Mouse (Mus musculus) neural tube, embryonic 15.5 days (tissue): ENCODE measurements around the gene Nppc. TPM values are rescaled to one million over a fixed set of nuclear protein-coding genes. Genes with fewer than 3 reads are reported as not detected.
A peak's percentile ranks its signal among the peaks of the same experiment; 100 is the strongest.

Experiments
- ATAC-seq: fragments of 200-750 bp; cut with Nextera tagmentation; 2 replicates; pipeline ENCODE4 v1.8.0; 2017; ENCODE audit warnings: mild to moderate bottlenecking, moderate TSS enrichment, moderate library complexity; ENCODE audit not compliant: low FRiP score
- H3K27ac ChIP-seq: fragments of 300-500 bp; sonication (generic); replicated peaks from 2 replicates; pipeline ENCODE4 v1.5.1; 2015; ENCODE audit warnings: mild to moderate bottlenecking, inconsistent platforms
- H3K27me3 ChIP-seq: fragments of 300-500 bp; sonication (generic); replicated peaks from 2 replicates; pipeline ENCODE4 v1.6.1; 2015; ENCODE audit warnings: inconsistent platforms
- H3K36me3 ChIP-seq: fragments of 300-500 bp; sonication (generic); 2 replicates; pipeline ENCODE4 v1.6.1; 2015; ENCODE audit warnings: inconsistent platforms
- H3K4me1 ChIP-seq: fragments of 300-500 bp; sonication (generic); 2 replicates; pipeline ENCODE4 v1.6.1; 2015; ENCODE audit warnings: inconsistent platforms
- H3K4me2 ChIP-seq: fragments of 300-500 bp; sonication (generic); 2 replicates; pipeline ENCODE4 v1.6.1; 2015; ENCODE audit warnings: inconsistent platforms, mild to moderate bottlenecking, moderate library complexity
- H3K4me3 ChIP-seq: fragments of 300-500 bp; sonication (generic); replicated peaks from 2 replicates; pipeline ENCODE4 v1.5.1; 2015; ENCODE audit warnings: mild to moderate bottlenecking, inconsistent platforms
- H3K9ac ChIP-seq: fragments of 300-500 bp; sonication (generic); replicated peaks from 2 replicates; pipeline ENCODE4 v1.6.1; 2015; ENCODE audit warnings: mild to moderate bottlenecking, inconsistent platforms
- H3K9me3 ChIP-seq: fragments of 300-500 bp; sonication (generic); replicated peaks from 2 replicates; pipeline ENCODE4 v1.6.1; 2016; ENCODE audit warnings: inconsistent platforms
- WGBS: fragments of 180-500 bp; shearing (Covaris S2); methylation state at CpG from one replicate; pipeline ENCODE4 v1.1.7; 2015; ENCODE audit warnings: mixed read lengths; 5-methylcytosine and 5-hydroxymethylcytosine counted together
- polyA plus RNA-seq: library from polyadenylated mRNA; unstranded; fragments of >200 nt; fragmentation: Nextera tagmentation; extraction: Ambion mirVana; gene quantifications from 2 replicates; pipeline ENCODE4 v1.2.1, GENCODE M21; 2015

Nppc gene
- polyA plus RNA-seq, 1 experiment from 2014 or later, result 28.0 TPM

DNA sequence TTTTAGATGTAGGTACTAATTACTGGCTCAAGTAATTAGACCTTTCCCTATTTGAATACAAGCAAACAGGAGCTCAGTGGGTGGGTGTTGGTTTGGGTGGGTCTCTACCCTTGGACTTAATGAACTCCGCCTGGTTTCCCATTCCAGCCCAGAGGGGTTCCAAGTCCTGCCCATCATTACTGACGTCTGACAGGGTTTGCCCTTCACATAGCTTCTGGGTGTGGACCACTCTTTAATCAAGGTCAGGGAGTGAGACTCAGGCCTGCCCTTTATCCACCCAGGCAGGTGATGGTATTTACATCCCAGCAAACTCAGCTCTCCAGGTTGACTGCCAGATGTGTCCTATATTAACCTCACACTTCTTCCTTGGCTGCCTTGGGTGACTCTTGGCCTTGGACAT is 22.9 kb downstream of the Nppc start:
- Histone ChIP-seq H3K27me3 (no peaks in the 10 kb centered on the region), H3K27ac (no peak overlapping the region), H3K36me3 (no peaks in the 10 kb centered on the region), H3K4me3 (no peak overlapping the region), H3K9ac (no peak overlapping the region), H3K9me3 (no peaks in the 10 kb centered on the region), H3K4me2 (no peak overlapping the region), H3K4me1 (no peaks in the 10 kb centered on the region)
- WGBS, result 48% methylated on average over 2 of the region's 2 CpGs
- ATAC-seq, result no peak

DNA sequence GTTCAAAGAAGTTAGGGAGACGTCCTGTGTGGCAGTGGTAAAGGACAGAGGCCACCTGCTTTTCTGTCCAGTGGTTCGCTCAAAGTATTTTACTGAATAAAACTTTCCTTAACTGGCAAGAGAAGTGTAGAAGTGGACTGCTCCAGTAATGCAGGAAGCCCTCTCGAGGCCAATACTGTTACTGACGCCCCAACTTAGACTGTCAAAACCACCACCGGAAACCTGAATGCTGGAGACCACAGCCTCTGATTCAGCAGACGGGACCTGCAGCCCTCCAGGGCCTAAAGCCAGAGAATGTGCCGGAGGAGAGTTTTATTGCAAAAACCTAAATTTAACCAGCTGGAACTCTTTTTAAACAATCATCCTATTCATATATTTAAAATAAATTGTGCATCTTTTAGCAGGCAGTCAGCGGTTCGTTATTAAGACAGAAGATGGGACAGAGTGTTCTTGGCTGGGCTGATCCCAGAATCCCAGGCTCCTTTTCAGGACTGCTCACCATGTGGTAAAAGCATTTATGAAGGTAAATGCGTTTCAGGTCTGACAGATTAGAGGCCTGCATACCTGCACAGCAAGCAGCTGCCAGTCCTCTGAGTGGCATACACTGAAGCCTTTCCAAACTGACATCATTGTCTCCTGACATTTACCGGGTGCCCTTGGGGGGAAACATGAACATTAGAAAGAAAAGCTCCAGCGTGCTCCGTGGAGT is 27.1 kb downstream of the Nppc start:
- WGBS, result 65% methylated on average over 13 of the region's 13 CpGs

DNA sequence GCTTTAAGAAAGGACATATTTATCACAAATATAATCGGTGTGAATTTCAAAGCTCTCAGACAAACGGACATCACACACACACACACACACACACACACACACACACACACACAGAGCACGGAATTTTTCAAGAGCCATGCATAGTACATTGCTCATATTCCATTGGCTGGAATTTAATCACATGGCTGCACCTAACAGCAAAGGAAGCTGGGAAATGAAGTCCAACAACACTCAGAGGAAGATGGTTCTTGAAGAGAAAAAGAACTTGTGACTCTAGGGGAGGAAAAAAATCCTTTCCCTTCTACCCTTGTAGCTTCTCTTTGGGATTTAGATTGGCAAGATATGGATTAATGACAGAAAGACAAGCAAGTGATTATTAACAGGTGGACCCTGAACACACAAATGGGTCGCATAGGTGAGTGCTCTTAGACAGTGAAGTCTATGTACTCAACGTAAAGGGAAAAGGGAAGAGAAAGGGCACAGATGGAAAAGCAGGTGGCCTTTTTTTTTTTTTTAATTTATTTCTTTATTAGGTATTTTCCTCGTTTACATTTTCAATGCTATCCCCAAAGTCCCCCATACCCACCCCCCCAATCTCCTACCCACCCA is 35.5 kb downstream of the Nppc start:
- H3K36me3 ChIP-seq, result no peaks in the 10 kb centered on the region
- H3K27me3 ChIP-seq, result 0 out of 2 replicates have a peak, but pooled peaks cover 3% of the 10 kb centered on the region
- H3K9ac ChIP-seq, result no peak overlapping the region
- H3K9me3 ChIP-seq, result no peaks in the 10 kb centered on the region
- H3K4me3 ChIP-seq, result no peak overlapping the region
- H3K4me2 ChIP-seq, result peak overlapping the region; percentile 42
- WGBS, result 59% methylated on average over 6 of the region's 6 CpGs
- no peak overlapping the region for H3K27ac ChIP-seq
- H3K4me1 ChIP-seq, result peaks cover 19% of the 10 kb centered on the region
- peak; percentile 86 for ATAC-seq

More for the DNA sequence above, 27.1 kb downstream of the Nppc start:
- Histone ChIP-seq H3K27ac (no peak overlapping the region), H3K9ac (no peak overlapping the region), H3K4me2 (no peak overlapping the region), H3K9me3 (no peaks in the 10 kb centered on the region), H3K36me3 (no peaks in the 10 kb centered on the region), H3K4me3 (no peak overlapping the region), H3K4me1 (no peaks in the 10 kb centered on the region), H3K27me3 (no peaks in the 10 kb centered on the region)
- no peak for ATAC-seq

DNA sequence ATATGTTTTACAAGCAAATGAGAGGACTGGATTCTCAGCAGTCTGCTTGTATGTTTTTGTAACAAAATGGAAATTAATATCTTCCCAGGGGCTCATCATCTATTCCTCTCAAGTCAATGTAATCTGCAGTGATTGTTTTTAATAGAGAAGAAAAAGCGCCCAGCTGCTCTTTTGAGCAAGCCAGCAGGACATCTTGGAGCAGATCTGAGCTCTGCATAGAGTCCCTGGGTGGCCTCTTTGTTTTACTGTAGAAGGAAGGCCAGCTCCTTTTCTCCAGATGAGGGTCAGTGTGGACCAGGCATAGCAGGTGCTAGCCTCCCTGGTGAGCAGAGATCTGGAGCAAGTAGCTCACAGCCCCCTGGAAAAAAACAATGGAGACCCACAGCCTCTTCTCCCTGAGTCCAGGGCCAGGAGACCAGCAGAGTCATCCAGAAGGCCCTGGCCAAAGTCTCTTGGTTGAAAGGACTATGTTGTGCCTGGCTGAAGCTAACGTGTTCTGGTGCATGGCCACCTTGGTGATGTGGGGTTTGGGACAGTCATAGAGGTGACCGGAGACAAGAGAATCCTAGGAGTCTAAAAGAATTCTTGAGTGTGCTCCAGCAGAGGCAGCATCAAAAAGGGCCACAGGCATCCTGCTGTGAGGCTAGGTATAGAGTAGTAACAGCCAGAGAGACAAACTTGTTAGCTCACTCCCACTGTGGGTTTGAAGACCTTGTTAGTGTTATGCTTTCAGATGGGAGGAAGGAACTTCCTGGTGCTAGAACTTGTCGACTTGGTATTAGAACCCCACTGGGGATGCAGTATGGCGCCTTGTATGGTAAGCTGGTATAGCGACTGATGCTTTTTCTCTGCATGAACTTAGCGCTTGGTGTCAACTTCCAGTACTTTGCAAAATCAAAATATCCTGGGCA is 36.3 kb downstream of the Nppc start:
- Histone ChIP-seq H3K4me2 (peak overlapping the region; percentile 42), H3K27ac (peak overlapping the region; percentile 75), H3K9ac (no peak overlapping the region), H3K36me3 (no peaks in the 10 kb centered on the region), H3K9me3 (no peaks in the 10 kb centered on the region), H3K4me3 (no peak overlapping the region), H3K27me3 (0 out of 2 replicates have a peak, but pooled peaks cover 3% of the 10 kb centered on the region), H3K4me1 (peaks cover 19% of the 10 kb centered on the region)
- 61% methylated on average over 7 of the region's 7 CpGs for WGBS
- peak; percentile 39 for ATAC-seq

DNA sequence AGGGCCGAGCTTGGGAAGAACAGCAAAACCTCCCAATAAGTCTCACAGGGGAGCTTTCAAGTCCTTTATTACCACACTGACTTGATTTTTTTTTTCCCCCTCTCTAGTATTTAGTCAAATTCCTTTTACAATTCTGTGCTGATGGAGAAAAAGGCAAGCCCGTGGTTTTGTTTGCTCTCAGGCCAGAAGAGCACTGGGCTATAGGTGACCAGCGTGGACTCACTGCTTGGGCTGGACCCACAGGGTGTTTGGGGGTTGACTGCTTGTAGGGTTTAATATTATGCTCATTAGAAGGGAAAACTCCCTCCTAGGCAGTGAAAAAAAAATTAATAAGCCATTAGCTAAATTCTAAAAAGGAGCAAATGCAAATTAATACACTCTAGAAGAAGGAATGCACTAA is 36.9 kb downstream of the Nppc start:
- peaks cover 19% of the 10 kb centered on the region for H3K4me1 ChIP-seq
- no peak overlapping the region for H3K4me3 ChIP-seq
- peak overlapping the region; percentile 65 for H3K27ac ChIP-seq
- no peak overlapping the region for H3K4me2 ChIP-seq
- WGBS, result 39% methylated on average over 3 of the region's 3 CpGs
- H3K9ac ChIP-seq, result no peak overlapping the region
- H3K9me3 ChIP-seq, result no peaks in the 10 kb centered on the region
- ATAC-seq, result 0 out of 2 replicates have a peak, but pooled peaks have one; percentile 3
- H3K36me3 ChIP-seq, result no peaks in the 10 kb centered on the region
- 0 out of 2 replicates have a peak, but pooled peaks cover 3% of the 10 kb centered on the region for H3K27me3 ChIP-seq

DNA sequence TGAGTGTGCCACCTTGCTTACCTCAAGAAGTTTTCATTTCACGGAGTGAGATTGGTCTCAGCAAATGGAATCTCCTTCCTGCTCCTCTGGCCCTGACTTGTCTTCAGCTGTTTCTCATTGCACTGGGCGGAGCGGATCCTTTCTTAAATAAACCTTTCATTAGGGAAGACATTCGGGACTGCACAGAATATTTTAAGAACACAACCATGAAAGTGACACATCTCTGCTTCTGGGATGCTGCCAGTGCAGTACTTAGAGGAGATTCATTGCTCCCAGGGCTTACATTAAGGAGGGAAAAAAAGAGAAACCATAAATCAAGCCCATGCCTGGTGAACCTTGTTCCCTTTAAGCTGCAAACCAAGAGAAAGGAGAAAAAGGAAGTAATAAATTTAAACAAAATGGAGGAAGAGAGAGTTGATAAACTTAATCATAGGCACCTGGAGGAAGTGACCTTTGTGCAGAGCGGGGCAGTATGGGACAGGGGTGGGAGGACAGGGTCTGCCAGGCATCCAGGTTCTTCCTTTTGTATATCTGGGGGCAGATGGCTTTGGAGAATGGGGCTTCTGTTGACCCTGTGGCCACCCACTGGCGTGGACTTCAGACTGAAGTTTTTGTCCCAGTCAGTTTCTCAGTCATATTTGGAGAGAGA is 37.5 kb downstream of the Nppc start:
- no peak for ATAC-seq
- H3K27ac ChIP-seq, result peak overlapping the region; percentile 65
- H3K27me3 ChIP-seq, result 0 out of 2 replicates have a peak, but pooled peaks cover 3% of the 10 kb centered on the region
- no peak overlapping the region for H3K4me3 ChIP-seq
- no peak overlapping the region for H3K9ac ChIP-seq
- H3K4me1 ChIP-seq, result peaks cover 19% of the 10 kb centered on the region
- H3K4me2 ChIP-seq, result no peak overlapping the region
- WGBS, result 36% methylated on average over 6 of the region's 6 CpGs
- H3K9me3 ChIP-seq, result no peaks in the 10 kb centered on the region
- no peaks in the 10 kb centered on the region for H3K36me3 ChIP-seq

DNA sequence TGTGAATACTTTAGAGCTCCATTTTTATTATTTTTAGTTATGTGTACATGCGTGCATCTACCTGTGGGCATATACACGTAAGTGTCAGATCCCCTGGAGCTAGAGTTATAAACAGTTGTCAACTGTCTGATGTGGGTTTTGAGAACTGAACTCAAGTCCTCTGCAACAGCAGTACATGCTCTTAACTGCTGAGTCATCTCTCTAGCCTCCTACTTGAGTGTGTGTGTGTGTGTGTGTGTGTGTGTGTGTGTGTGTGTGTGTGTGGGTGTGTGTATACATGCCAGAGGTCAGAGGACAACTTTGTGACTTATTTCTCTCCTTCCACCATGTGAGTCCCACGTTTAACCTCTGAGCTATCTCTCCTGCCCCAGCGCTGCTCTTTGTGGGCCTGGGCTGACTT is 39.8 kb downstream of the Nppc start:
- Histone ChIP-seq H3K36me3 (no peaks in the 10 kb centered on the region), H3K27ac (no peak overlapping the region), H3K9me3 (no peaks in the 10 kb centered on the region), H3K4me3 (no peak overlapping the region), H3K4me2 (no peak overlapping the region), H3K9ac (no peak overlapping the region), H3K4me1 (peaks cover 23% of the 10 kb centered on the region), H3K27me3 (0 out of 2 replicates have a peak, but pooled peaks cover 3% of the 10 kb centered on the region)
- ATAC-seq, result no peak
- 85% methylated on average over 4 of the region's 4 CpGs for WGBS

DNA sequence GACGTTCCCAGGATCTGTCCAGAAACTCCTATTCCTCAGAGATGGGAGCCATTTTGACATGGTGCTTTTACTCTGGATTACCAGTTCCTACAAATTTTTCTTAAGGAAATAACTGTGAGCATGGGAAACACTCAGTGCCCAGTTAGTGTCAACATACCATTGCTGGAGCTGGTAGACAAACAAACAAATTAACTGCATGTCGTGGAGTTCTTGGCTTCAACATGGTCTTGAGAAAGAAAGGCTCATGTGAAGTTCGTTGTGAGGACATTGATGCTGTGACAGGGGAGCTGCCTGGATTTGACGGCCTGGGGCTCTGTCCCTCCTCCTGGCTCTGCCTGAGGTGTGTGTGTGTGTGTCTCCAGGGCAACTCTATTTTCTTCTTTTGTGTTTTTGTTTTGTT is 40.4 kb downstream of the Nppc start:
- H3K4me2 ChIP-seq, result no peak overlapping the region
- H3K9ac ChIP-seq, result no peak overlapping the region
- no peak overlapping the region for H3K27ac ChIP-seq
- H3K4me1 ChIP-seq, result peaks cover 23% of the 10 kb centered on the region
- 63% methylated on average over 4 of the region's 4 CpGs for WGBS
- no peak for ATAC-seq
- no peaks in the 10 kb centered on the region for H3K36me3 ChIP-seq
- no peaks in the 10 kb centered on the region for H3K9me3 ChIP-seq
- H3K27me3 ChIP-seq, result 0 out of 2 replicates have a peak, but pooled peaks cover 3% of the 10 kb centered on the region
- H3K4me3 ChIP-seq, result no peak overlapping the region

DNA sequence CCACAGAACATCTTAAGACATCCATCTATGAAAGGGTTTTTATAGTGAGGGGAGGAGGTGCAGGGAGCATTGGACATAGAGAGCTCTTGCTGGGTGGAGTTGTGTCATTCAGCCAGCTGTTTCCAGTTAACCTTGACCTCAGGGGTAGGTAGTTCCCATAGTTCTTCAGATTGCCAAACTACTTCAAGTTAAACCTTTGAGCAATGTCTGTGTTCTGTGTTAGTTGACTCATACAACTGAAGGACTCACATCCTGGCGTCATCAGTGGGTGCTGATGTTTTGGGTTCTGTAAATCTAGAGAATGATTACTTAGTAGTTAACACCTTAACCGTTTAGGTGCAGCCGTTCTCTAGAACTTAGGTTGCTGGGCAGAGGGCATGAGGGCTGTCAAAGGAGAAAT is 42.1 kb downstream of the Nppc start:
- Histone ChIP-seq H3K27ac (no peak overlapping the region), H3K36me3 (no peaks in the 10 kb centered on the region), H3K9me3 (no peaks in the 10 kb centered on the region), H3K9ac (no peak overlapping the region), H3K4me1 (peaks cover 16% of the 10 kb centered on the region), H3K4me2 (no peak overlapping the region), H3K27me3 (0 out of 2 replicates have a peak, but pooled peaks cover 3% of the 10 kb centered on the region), H3K4me3 (no peak overlapping the region)
- no peak for ATAC-seq
- 91% methylated on average over 3 of the region's 3 CpGs for WGBS

DNA sequence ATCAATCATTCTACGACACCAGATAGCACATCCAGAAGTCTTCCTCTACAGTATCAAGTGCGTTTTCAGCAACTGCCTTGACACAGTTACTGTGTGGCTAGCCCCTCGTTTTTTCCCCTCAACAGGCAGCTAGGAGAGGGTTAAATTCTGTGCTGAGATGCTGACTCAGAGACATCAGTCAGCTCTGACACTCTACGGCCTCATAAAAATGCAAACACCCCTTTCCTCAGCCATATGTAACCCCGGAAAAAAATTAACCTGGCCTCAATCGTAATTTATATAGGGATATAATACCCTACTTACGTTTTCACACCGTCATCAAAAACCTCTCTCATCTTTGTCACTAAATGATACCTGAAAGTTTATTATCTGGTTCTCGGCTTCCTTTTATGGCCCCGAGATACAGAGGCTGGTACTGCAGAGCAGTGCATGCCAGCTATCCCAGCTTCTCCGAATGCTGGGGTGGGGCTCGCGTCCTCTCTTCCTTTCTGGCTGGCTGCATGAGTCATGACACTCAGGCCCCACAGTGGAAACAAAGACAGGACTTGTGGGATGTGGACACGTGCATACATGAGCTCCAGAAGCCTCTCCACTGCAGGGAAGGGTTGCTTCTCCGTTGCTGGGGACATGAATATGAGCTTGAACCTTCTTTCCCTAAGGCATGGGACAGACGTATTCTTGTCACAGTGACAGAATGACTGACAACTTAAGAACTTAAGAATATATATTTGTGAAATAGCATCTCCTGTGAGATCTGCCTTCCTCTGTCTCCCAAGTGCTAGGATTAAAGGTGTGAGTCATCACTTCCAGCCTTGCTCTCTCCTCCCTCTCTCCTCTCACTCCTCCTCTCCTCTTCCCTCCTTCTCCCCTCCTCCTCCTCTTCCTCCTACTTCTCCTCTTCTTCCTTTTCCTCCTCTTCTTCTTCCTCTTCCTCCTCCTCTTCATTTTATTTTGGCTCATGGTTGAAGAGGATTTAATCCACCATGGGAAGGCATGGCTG is 47.1 kb downstream of the Nppc start:
- WGBS, result 32% methylated on average over 16 of the region's 16 CpGs
- no peaks in the 10 kb centered on the region for H3K9me3 ChIP-seq
- H3K27ac ChIP-seq, result peak overlapping the region; percentile 33; the same call in 1 of the 2 replicates
- H3K4me1 ChIP-seq, result peaks cover 15% of the 10 kb centered on the region
- H3K36me3 ChIP-seq, result no peaks in the 10 kb centered on the region
- no peak overlapping the region for H3K4me3 ChIP-seq
- peak; percentile 20; the same call in 1 of the 2 replicates for ATAC-seq
- H3K27me3 ChIP-seq, result no peaks in the 10 kb centered on the region
- H3K9ac ChIP-seq, result no peak overlapping the region
- H3K4me2 ChIP-seq, result peak overlapping the region; percentile 30
